Mouse (Mus musculus) CH12.LX (cell line): ENCODE data around the gene Cxcr5. TPM values are rescaled to one million over a fixed set of nuclear protein-coding genes. Genes with fewer than 3 reads are reported as not detected.

ENCODE experiments used
- DNase-seq: peaks from one replicate; pipeline ENCODE4 v3.0.0-alpha.2; 2013; ENCODE audit errors: extremely low read depth
- H3K27ac ChIP-seq: 2 replicates; pipeline ENCODE4 v1.5.1; 2012; ENCODE audit warnings: low read depth, mild to moderate bottlenecking, control low read depth, moderate library complexity; ENCODE audit not compliant: insufficient read depth
- H3K27me3 ChIP-seq: replicated peaks from 2 replicates; pipeline ENCODE3; 2012; ENCODE audit warnings: inconsistent platforms
- H3K36me3 ChIP-seq, 2 experiments: replicated peaks in 1 of 2; 2 replicates each; pipeline versions ENCODE3 to v1.6.1; 2012; ENCODE audit warnings: inconsistent platforms in 1 of 2, low read length in 1 of 2, mild to moderate bottlenecking in 1 of 2, mixed read lengths in 1 of 2, moderate library complexity in 1 of 2; ENCODE audit not compliant: control insufficient read depth in 1 of 2, insufficient read depth in 1 of 2
- H3K4me1 ChIP-seq, 2 experiments: 2 replicates each; pipeline ENCODE4 v1.6.1; 2012; ENCODE audit warnings: inconsistent platforms in 1 of 2, moderate library complexity in 1 of 2; ENCODE audit not compliant: insufficient read depth in 2 of 2, control insufficient read depth in 1 of 2
- H3K4me2 ChIP-seq: 2 replicates; pipeline ENCODE4 v1.6.1; 2012; ENCODE audit warnings: low read depth, mild to moderate bottlenecking, control low read depth; ENCODE audit not compliant: poor library complexity, insufficient read depth, severe bottlenecking
- H3K4me3 ChIP-seq, 3 experiments: fragments of 150-350 bp in 1 of 3; sonication (generic) in 1 of 3; replicated peaks in 1 of 3; 2 replicates each; pipeline versions ENCODE3 to v1.5.1; 2011 to 2012; ENCODE audit warnings: low read depth in 2 of 3, low read length in 2 of 3, mild to moderate bottlenecking in 2 of 3, moderate library complexity in 2 of 3, control low read depth in 1 of 3, improper control_type of control experiment in 1 of 3, inconsistent platforms in 1 of 3, mixed read lengths in 1 of 3; ENCODE audit not compliant: poor library complexity in 1 of 3
- H3K79me2 ChIP-seq: replicated peaks from 2 replicates; pipeline ENCODE4 v1.6.1; 2012; ENCODE audit warnings: mild to moderate bottlenecking, moderate library complexity; ENCODE audit not compliant: control insufficient read depth, poor library complexity, insufficient read depth, severe bottlenecking; ENCODE audit errors: extremely low read depth
- H3K9ac ChIP-seq: 2 replicates; pipeline ENCODE4 v1.6.1; 2012; ENCODE audit warnings: low read depth, mild to moderate bottlenecking, control low read depth, moderate library complexity; ENCODE audit not compliant: insufficient read depth
- H3K9me3 ChIP-seq: replicated peaks from 2 replicates; pipeline ENCODE3; 2012; ENCODE audit warnings: low read length, inconsistent platforms, mixed read lengths
- BHLHE40 ChIP-seq: IDR thresholded peaks from 2 replicates; pipeline ENCODE4 v1.6.1; 2011; ENCODE audit warnings: mild to moderate bottlenecking, low read depth, low read length, improper control_type of control experiment
- CHD1 ChIP-seq: IDR thresholded peaks from 2 replicates; pipeline ENCODE4 v1.6.1; 2012; ENCODE audit warnings: low read depth, low read length, improper control_type of control experiment, inconsistent platforms
- CHD2 ChIP-seq: IDR thresholded peaks from 2 replicates; pipeline ENCODE4 v1.6.1; 2011; ENCODE audit warnings: low read length, improper control_type of control experiment
- CTCF ChIP-seq, 2 experiments: IDR thresholded peaks in 1 of 2; conservative IDR thresholded peaks in 1 of 2; 2 replicates each; pipeline ENCODE4 v1.5.1; 2011 to 2012; ENCODE audit warnings: low read depth in 2 of 2, low read length in 2 of 2, improper control_type of control experiment in 1 of 2, inconsistent platforms in 1 of 2, mild to moderate bottlenecking in 1 of 2, moderate library complexity in 1 of 2
- E2F4 ChIP-seq: IDR thresholded peaks from 2 replicates; pipeline ENCODE4 v1.6.1; 2011; ENCODE audit warnings: low read depth, low read length, improper control_type of control experiment; ENCODE audit not compliant: insufficient replicate concordance
- ELF1 ChIP-seq: IDR thresholded peaks from 2 replicates; pipeline ENCODE4 v1.6.1; 2014; ENCODE audit warnings: low read depth, mild to moderate bottlenecking, inconsistent platforms, low read length, improper control_type of control experiment
- EP300 ChIP-seq: IDR thresholded peaks from 2 replicates; pipeline ENCODE4 v1.6.1; 2011; ENCODE audit warnings: low read length, improper control_type of control experiment
- ETS1 ChIP-seq: conservative IDR thresholded peaks from 2 replicates; pipeline ENCODE4 v1.6.1; 2012; ENCODE audit warnings: low read depth, mild to moderate bottlenecking, inconsistent platforms, low read length, improper control_type of control experiment, moderate library complexity
- GABPA ChIP-seq: IDR thresholded peaks from 2 replicates; pipeline ENCODE4 v1.6.1; 2012; ENCODE audit warnings: low read depth, low read length, improper control_type of control experiment, inconsistent platforms; ENCODE audit not compliant: insufficient replicate concordance
- HCFC1 ChIP-seq: IDR thresholded peaks from 2 replicates; pipeline ENCODE4 v1.6.1; 2012; ENCODE audit warnings: low read depth, mild to moderate bottlenecking, inconsistent platforms, low read length, improper control_type of control experiment
- IRF4 ChIP-seq: IDR thresholded peaks from 2 replicates; pipeline ENCODE4 v1.6.1; 2014; ENCODE audit warnings: low read depth, mild to moderate bottlenecking, inconsistent platforms, low read length, improper control_type of control experiment
- JUN ChIP-seq: IDR thresholded peaks from 2 replicates; pipeline ENCODE4 v1.6.1; 2011; ENCODE audit warnings: low read depth, mild to moderate bottlenecking, low read length, improper control_type of control experiment, moderate library complexity; ENCODE audit not compliant: insufficient read depth
- JUND ChIP-seq: conservative IDR thresholded peaks from 2 replicates; pipeline ENCODE4 v1.6.1; 2011; ENCODE audit warnings: low read depth, low read length, improper control_type of control experiment
- KAT2A ChIP-seq: IDR thresholded peaks from 2 replicates; pipeline ENCODE4 v1.6.1; 2012; ENCODE audit warnings: low read length, improper control_type of control experiment, inconsistent platforms; ENCODE audit not compliant: insufficient replicate concordance
- MAFK ChIP-seq: IDR thresholded peaks from 2 replicates; pipeline ENCODE4 v1.6.1; 2011; ENCODE audit warnings: low read length, improper control_type of control experiment; ENCODE audit not compliant: insufficient replicate concordance
- MAX ChIP-seq: IDR thresholded peaks from 2 replicates; pipeline ENCODE4 v1.6.1; 2011; ENCODE audit warnings: low read length, improper control_type of control experiment
- MAZ ChIP-seq: IDR thresholded peaks from 2 replicates; pipeline ENCODE4 v1.6.1; 2012; ENCODE audit warnings: low read depth, mild to moderate bottlenecking, inconsistent platforms, low read length, improper control_type of control experiment, moderate library complexity
- MEF2A ChIP-seq: IDR thresholded peaks from 2 replicates; pipeline ENCODE4 v1.6.1; 2014; ENCODE audit warnings: low read depth, mild to moderate bottlenecking, inconsistent platforms, low read length, improper control_type of control experiment, borderline replicate concordance
- MXI1 ChIP-seq: IDR thresholded peaks from 2 replicates; pipeline ENCODE4 v1.6.1; 2011; ENCODE audit warnings: mild to moderate bottlenecking, low read depth, low read length, improper control_type of control experiment
- MYC ChIP-seq: IDR thresholded peaks from 2 replicates; pipeline ENCODE4 v1.6.1; 2011; ENCODE audit warnings: low read depth, mild to moderate bottlenecking, improper control_type of control experiment, low read length
- NELFE ChIP-seq: IDR thresholded peaks from 2 replicates; pipeline ENCODE4 v1.6.1; 2011; ENCODE audit warnings: low read depth, low read length, improper control_type of control experiment
- NRF1 ChIP-seq: IDR thresholded peaks from 2 replicates; pipeline ENCODE4 v1.6.1; 2014; ENCODE audit warnings: low read depth, mild to moderate bottlenecking, inconsistent platforms, low read length, improper control_type of control experiment, moderate library complexity
- PAX5 ChIP-seq: IDR thresholded peaks from 2 replicates; pipeline ENCODE4 v1.6.1; 2012; ENCODE audit warnings: low read length, inconsistent platforms, mixed read lengths
- POLR2A ChIP-seq: IDR thresholded peaks from 2 replicates; pipeline ENCODE4 v1.6.1; 2011; ENCODE audit warnings: low read depth, mild to moderate bottlenecking, improper control_type of control experiment, low read length
- POLR2AphosphoS2 ChIP-seq: IDR thresholded peaks from 2 replicates; pipeline ENCODE4 v1.6.1; 2011; ENCODE audit warnings: low read depth, low read length, improper control_type of control experiment
- RAD21 ChIP-seq: IDR thresholded peaks from 2 replicates; pipeline ENCODE4 v1.6.1; 2011; ENCODE audit warnings: low read depth, mild to moderate bottlenecking, low read length, improper control_type of control experiment, moderate library complexity
- RCOR1 ChIP-seq: conservative IDR thresholded peaks from 2 replicates; pipeline ENCODE4 v1.6.1; 2012; ENCODE audit warnings: low read depth, mild to moderate bottlenecking, inconsistent platforms, low read length, improper control_type of control experiment
- SIN3A ChIP-seq: IDR thresholded peaks from 2 replicates; pipeline ENCODE4 v1.6.1; 2012; ENCODE audit warnings: low read length, improper control_type of control experiment, inconsistent platforms
- SMC3 ChIP-seq: IDR thresholded peaks from 2 replicates; pipeline ENCODE4 v1.6.1; 2011; ENCODE audit warnings: low read depth, low read length, improper control_type of control experiment
- TBP ChIP-seq: conservative IDR thresholded peaks from 2 replicates; pipeline ENCODE4 v1.6.1; 2011; ENCODE audit warnings: low read depth, low read length, improper control_type of control experiment
- TCF12 ChIP-seq: IDR thresholded peaks from 2 replicates; pipeline ENCODE4 v1.6.1; 2014; ENCODE audit warnings: low read depth, mild to moderate bottlenecking, inconsistent platforms, low read length, improper control_type of control experiment
- UBTF ChIP-seq: IDR thresholded peaks from 2 replicates; pipeline ENCODE4 v1.6.1; 2012; ENCODE audit warnings: low read depth, mild to moderate bottlenecking, inconsistent platforms, low read length, improper control_type of control experiment, moderate library complexity
- USF1 ChIP-seq: IDR thresholded peaks from 2 replicates; pipeline ENCODE4 v1.6.1; 2014; ENCODE audit warnings: low read depth, mild to moderate bottlenecking, inconsistent platforms, low read length, improper control_type of control experiment
- USF2 ChIP-seq: conservative IDR thresholded peaks from 2 replicates; pipeline ENCODE4 v1.6.1; 2011; ENCODE audit warnings: low read depth, low read length, improper control_type of control experiment
- ZC3H11A ChIP-seq: IDR thresholded peaks from 2 replicates; pipeline ENCODE4 v1.6.1; 2012; ENCODE audit warnings: low read depth, mild to moderate bottlenecking, inconsistent platforms, low read length, improper control_type of control experiment
- ZKSCAN1 ChIP-seq: IDR thresholded peaks from 2 replicates; pipeline ENCODE4 v1.6.1; 2012; ENCODE audit warnings: low read depth, inconsistent platforms, low read length, improper control_type of control experiment, borderline replicate concordance
- ZMIZ1 ChIP-seq: IDR thresholded peaks from 2 replicates; pipeline ENCODE4 v1.6.1; 2012; ENCODE audit warnings: low read depth, mild to moderate bottlenecking, inconsistent platforms, low read length, improper control_type of control experiment
- ZNF384 ChIP-seq: IDR thresholded peaks from 2 replicates; pipeline ENCODE4 v1.6.1; 2012; ENCODE audit warnings: low read depth, low read length, improper control_type of control experiment, inconsistent platforms
- dilution Hi-C: fragments of 300-500 bp; cut with MboI; formaldehyde crosslinking; loops from 2 replicates; pipeline ENCODE4 v1.14.3; 2020; ENCODE audit warnings: low sequenced_read_pairs; ENCODE audit not compliant: extremely low pct_unique_long_range_greater_than_20kb, extremely low pct_ligation_motif_present
- in situ Hi-C: fragments of 300-500 bp; cut with MboI; formaldehyde crosslinking; loops from 3 replicates; pipeline ENCODE4 v1.14.3; 2019; ENCODE audit warnings: low sequenced_read_pairs, low pct_ligation_motif_present, low pct_unique_long_range_greater_than_20kb, mixed read lengths
- polyA plus RNA-seq: library from polyadenylated mRNA; unstranded; fragments of >175 nt; gene quantifications from 2 replicates; pipeline ENCODE4 v1.2.1, GENCODE M21; 2012; ENCODE audit warnings: low read depth; ENCODE audit not compliant: insufficient read length
- total RNA-seq, 2 experiments: library from RNA; depleted of rRNA; stranded (reverse); fragments of 300-350 nt in 1 of 2; fragments of >200 nt in 1 of 2; gene quantifications; 2 replicates each; pipeline ENCODE4 v1.2.3; 2012 to 2014

Cxcr5 gene
- total and polyA plus RNA-seq, 3 experiments = 30.2 to 93.4 (median 70.5) TPM

DNA sequence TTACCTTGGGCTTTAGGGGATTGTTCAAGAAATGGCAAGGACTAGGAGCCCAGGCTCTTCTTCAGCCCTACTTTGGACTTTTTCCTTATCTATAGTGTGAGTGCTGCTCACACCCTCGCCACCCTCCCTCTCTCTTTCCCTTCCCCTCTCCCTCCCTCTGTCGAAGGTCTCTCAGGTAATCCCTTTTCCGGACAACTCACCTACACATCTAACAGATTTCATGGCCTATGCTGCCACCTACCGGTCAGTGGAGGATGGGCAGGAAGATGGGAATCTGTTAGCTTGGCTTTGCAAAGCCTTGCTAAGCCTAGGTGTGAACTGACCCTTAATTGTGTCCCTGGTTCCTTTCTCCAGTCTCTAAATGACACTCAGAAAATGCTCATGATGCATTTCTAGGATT, 59.7 kb downstream of the Cxcr5 start:
- H3K9me3 ChIP-seq = no peaks in the 10 kb centered on the region
- peaks cover 13 to 65% of the 10 kb centered on the region in 2 experiments for H3K36me3 ChIP-seq
- H3K79me2 ChIP-seq = no peaks in the 10 kb centered on the region
- no peak overlapping the region for H3K4me3 ChIP-seq
- no peak overlapping the region for H3K9ac ChIP-seq
- peaks cover 40 to 58% of the 10 kb centered on the region in 2 experiments for H3K4me1 ChIP-seq
- TF ChIP-seq KAT2A = no peak
- TF ChIP-seq TBP = no peak
- no peak for TF ChIP-seq HCFC1
- TF ChIP-seq SMC3 = peak; percentile 98
- TF ChIP-seq RAD21 = peak; percentile 97
- TF ChIP-seq ZC3H11A = peak; percentile 80
- TF ChIP-seq EP300 = no peak
- no peak for TF ChIP-seq CHD2
- no peak for TF ChIP-seq TCF12
- TF ChIP-seq USF2 = no peak
- no peak for TF ChIP-seq IRF4
- no peak for TF ChIP-seq MYC
- no peak for TF ChIP-seq NRF1
- TF ChIP-seq MXI1 = no peak
- TF ChIP-seq NELFE = peak; percentile 32; the same call in 1 of the 2 replicates
- no peak for TF ChIP-seq E2F4
- TF ChIP-seq CHD1 = no peak
- no peak for TF ChIP-seq GABPA
- no peak for TF ChIP-seq PAX5
- TF ChIP-seq ELF1 = peak; percentile 50; the same call in 1 of the 2 replicates
- no peak for TF ChIP-seq POLR2A
- TF ChIP-seq RCOR1 = no peak
- TF ChIP-seq POLR2AphosphoS2 = no peak
- no peak for TF ChIP-seq ZMIZ1
- no peak for TF ChIP-seq MAFK
- no peak for TF ChIP-seq SIN3A
- 0 out of 2 replicates have a peak, but pooled peaks have one; percentile 33 for TF ChIP-seq MAX
- TF ChIP-seq MEF2A = 0 out of 2 replicates have a peak, but pooled peaks have one; percentile 22
- TF ChIP-seq JUND = 0 out of 2 replicates have a peak, but pooled peaks have one; percentile 10
- no peak for TF ChIP-seq MAZ
- TF ChIP-seq JUN = no peak
- no peak for TF ChIP-seq UBTF
- TF ChIP-seq ZKSCAN1 = no peak
- TF ChIP-seq CTCF (conservative IDR thresholded peaks at IDR 0.05 in 1 of 2, IDR thresholded peaks at IDR 0.05 in 1 of 2; ENCODE audit: low read depth in 2 of 2, low read length in 2 of 2) = peak; percentile 93 to 98
- no peak for TF ChIP-seq ZNF384
- TF ChIP-seq BHLHE40 = no peak
- TF ChIP-seq ETS1 = no peak
- no peak for TF ChIP-seq USF1
- no peaks in the 10 kb centered on the region for H3K27me3 ChIP-seq
- H3K4me2 ChIP-seq = no peak overlapping the region
- dilution Hi-C loops (no loop called here), in situ Hi-C loops (no loop called here)
- DNase-seq = peak; percentile 78
- no peak overlapping the region for H3K27ac ChIP-seq
